Mouse (Mus musculus) megakaryocyte, embryonic 14.5 days (primary cell): Measurements from ENCODE around the gene Rcan2.

Experiments
- FLI1 ChIP-seq: IDR thresholded peaks from 2 replicates; pipeline ENCODE4 v1.6.1; 2012; ENCODE audit warnings: low read length, inconsistent platforms, mixed read lengths
- GATA1 ChIP-seq: IDR thresholded peaks from 3 replicates; pipeline ENCODE4 v1.6.1; 2012; ENCODE audit warnings: mixed read lengths, low read length, inconsistent platforms, borderline replicate concordance

- TF ChIP-seq GATA1 (no peak), FLI1 (no peak)
Observed at GRCm38 (mm10) chr17:43784531-43784930, 16.6 kb upstream of the Rcan2 start.
